Mouse (Mus musculus) testis, adult 2 months (tissue): ENCODE measurements around the gene Prkcsh. TPM values are rescaled to one million over a fixed set of nuclear protein-coding genes. Genes with fewer than 3 reads are reported as not detected.
A peak's percentile ranks its signal among the peaks of the same experiment; 100 is the strongest.

Experiments used
- H3K27ac ChIP-seq: fragments of 200-500 bp; 2 replicates; pipeline ENCODE4 v1.5.1; 2012; ENCODE audit warnings: low read depth, low read length; ENCODE audit not compliant: control insufficient read depth, insufficient read depth
- H3K27me3 ChIP-seq: fragments of 200-500 bp; 2 replicates; pipeline ENCODE4 v1.6.1; 2012; ENCODE audit warnings: mild to moderate bottlenecking, low read length, moderate library complexity; ENCODE audit not compliant: control insufficient read depth, insufficient read depth
- H3K36me3 ChIP-seq: fragments of 200-500 bp; 2 replicates; pipeline ENCODE4 v1.6.1; 2012; ENCODE audit warnings: mild to moderate bottlenecking, low read length; ENCODE audit not compliant: control insufficient read depth, insufficient read depth
- H3K4me1 ChIP-seq: fragments of 200-500 bp; 2 replicates; pipeline ENCODE4 v1.6.1; 2012; ENCODE audit warnings: low read length; ENCODE audit not compliant: control insufficient read depth, insufficient read depth
- H3K4me3 ChIP-seq: fragments of 200-500 bp; 2 replicates; pipeline ENCODE4 v1.5.1; 2012; ENCODE audit warnings: low read depth, mild to moderate bottlenecking, low read length, moderate library complexity, mixed read lengths; ENCODE audit not compliant: control insufficient read depth
- CTCF ChIP-seq: fragments of 200-500 bp; IDR thresholded peaks from 2 replicates; pipeline ENCODE4 v1.5.1; 2012; ENCODE audit warnings: low read depth, mild to moderate bottlenecking, inconsistent platforms, low read length, moderate library complexity; ENCODE audit not compliant: control insufficient read depth, insufficient read depth, insufficient replicate concordance
- POLR2A ChIP-seq: fragments of 200-500 bp; IDR thresholded peaks from 2 replicates; pipeline ENCODE4 v1.6.1; 2012; ENCODE audit warnings: low read depth, mild to moderate bottlenecking, inconsistent platforms, low read length, moderate library complexity; ENCODE audit not compliant: control insufficient read depth
- polyA plus RNA-seq: library from polyadenylated mRNA; depleted of rRNA; stranded (reverse); fragments of >200 nt; gene quantifications from 2 replicates; pipeline ENCODE4 v1.2.3, GENCODE M21; 2012

Prkcsh gene
- polyA plus RNA-seq, 1 experiment = 41.2 TPM

DNA sequence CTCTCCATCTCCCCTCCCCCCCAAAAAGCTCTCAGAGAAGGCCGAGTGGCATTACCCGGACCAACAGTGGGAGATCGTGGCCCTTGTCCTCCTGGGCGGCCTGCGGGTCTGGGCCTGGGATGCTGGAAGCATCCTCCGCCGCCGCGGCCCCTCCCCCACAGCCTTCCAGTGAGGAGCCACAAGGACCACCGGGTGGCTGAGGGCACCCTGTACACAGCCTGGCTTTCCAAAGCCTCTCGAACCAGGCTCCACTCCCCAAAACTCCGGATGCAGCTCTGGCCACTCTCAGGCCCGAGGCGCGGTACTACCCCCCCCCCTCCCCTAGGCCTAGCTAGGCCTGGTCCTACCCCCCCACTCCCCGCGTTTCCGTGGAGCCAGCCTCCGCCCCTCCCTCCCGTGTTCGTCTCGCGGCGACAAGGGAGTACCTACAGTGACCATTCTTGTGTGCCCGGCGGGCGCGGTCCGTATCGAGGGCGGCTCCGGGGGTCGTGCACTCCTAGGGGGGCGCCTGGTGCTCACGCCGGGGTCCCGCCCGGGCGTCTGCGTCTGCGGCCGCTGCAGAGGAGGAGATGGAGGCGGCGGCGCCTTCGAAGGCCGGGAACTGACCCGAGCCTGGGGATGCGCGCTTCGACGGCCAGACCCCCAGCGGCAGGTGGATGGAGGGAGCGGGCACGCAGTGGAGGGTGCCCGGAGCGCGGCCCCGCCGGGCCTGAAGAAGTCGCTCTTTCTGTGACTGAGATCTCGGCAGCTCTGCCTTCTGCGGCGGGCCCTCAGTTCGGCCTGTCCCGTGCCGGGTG, 48.8 kb downstream of the Prkcsh start:
- Histone ChIP-seq H3K4me3 (peak overlapping the region; percentile 76), H3K36me3 (no peaks in the 10 kb centered on the region), H3K27ac (no peak overlapping the region), H3K4me1 (peaks cover 32% of the 10 kb centered on the region), H3K27me3 (peaks cover 2% of the 10 kb centered on the region; the same call in 1 of the 2 replicates)
- no peak for TF ChIP-seq POLR2A
- no peak for TF ChIP-seq CTCF

DNA sequence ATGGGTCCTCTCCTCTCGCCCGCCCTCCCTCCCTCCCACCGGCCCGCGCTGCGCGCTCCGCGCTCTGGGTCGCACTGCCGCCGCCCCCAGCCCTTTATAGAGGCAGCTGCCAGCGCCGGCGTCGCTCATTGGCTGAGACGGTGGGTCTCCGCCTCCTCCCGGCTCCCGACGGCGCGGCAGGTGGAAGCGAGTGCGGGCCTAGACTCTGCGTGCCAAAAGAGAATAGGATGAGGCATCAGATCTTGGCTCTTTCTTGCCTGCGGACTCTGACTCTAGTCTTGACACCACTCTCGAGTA, 49.3 kb downstream of the Prkcsh start, which contains the start of gene Elavl3:
Gene Elavl3, minus strand, starts transcription at position 66 of the 297 bp plus-strand sequence.
- TF ChIP-seq POLR2A (no peak), CTCF (no peak)
- Histone ChIP-seq H3K4me1 (peaks cover 32% of the 10 kb centered on the region), H3K4me3 (peak within 1 kb of the TSS; percentile 76), H3K27ac (no peak within 1 kb of the TSS), H3K36me3 (no peaks in the 10 kb centered on the region), H3K27me3 (peaks cover 2% of the 10 kb centered on the region; the same call in 1 of the 2 replicates)

DNA sequence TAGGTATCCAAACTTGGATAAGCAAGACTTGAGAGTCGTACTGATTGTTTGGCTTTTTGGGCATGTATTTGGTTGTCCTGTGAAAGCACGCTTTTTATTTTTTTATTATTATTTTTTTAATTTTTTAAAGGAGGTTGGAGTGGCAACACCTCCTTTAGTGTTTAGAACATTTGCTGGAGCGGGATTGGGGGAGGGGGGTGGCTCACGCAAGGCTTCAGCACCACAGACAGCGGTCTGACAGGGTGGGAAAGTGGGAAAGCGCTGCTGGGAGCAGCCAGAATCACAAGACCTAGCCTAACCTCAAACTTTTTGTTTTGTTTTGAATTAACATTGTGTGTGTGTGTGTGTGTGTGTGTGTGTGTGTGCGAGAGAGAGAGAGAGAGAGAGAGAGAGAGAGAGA, 51.1 kb downstream of the Prkcsh start:
- no peak for TF ChIP-seq CTCF
- no peak for TF ChIP-seq POLR2A

DNA sequence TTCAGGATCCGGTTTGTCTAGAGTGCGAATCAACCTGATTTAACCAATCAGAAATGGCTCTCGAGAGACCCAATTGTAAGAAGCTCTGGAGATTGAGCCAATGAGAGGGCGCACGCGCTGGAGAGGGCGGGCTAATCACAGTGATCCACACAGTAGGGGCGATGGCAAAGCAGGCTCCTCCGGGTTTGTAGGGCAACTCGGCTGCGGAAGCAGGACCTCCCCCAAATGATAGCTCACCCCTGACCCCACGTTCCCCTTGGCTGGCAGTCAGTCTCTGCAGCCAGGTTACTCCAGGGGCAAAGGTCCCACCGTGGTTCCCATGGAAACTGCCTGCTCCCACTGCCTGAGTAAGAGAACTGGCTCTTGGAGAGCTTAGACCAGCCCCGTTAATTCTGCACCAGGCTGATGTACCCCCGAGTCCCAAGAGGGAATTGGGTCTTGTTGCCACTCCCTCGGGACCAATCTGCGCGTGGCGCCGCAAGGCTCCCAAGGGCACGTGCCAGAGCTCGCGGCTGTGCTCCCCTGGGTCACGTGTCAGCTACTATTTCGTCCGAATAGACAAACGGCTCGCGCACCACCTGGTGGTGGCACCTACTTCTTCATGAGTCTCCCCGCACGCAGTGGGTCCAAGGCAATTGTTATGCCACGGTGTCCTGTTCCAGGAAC, 51.9 kb downstream of the Prkcsh start:
- no peak overlapping the region; the same call in 1 of the 2 replicates for H3K4me3 ChIP-seq
- H3K4me1 ChIP-seq = peaks cover 32% of the 10 kb centered on the region
- peaks cover 2% of the 10 kb centered on the region; the same call in 1 of the 2 replicates for H3K27me3 ChIP-seq
- no peaks in the 10 kb centered on the region; the same call in 1 of the 2 replicates for H3K36me3 ChIP-seq
- H3K27ac ChIP-seq = no peak overlapping the region
- TF ChIP-seq POLR2A (no peak), CTCF (peak; percentile 64; the same call in 1 of the 2 replicates)

More for the DNA sequence above, 51.1 kb downstream of the Prkcsh start:
- no peak overlapping the region for H3K27ac ChIP-seq
- H3K36me3 ChIP-seq = no peaks in the 10 kb centered on the region; the same call in 1 of the 2 replicates
- peaks cover 2% of the 10 kb centered on the region; the same call in 1 of the 2 replicates for H3K27me3 ChIP-seq
- peaks cover 32% of the 10 kb centered on the region for H3K4me1 ChIP-seq
- no peak overlapping the region for H3K4me3 ChIP-seq

DNA sequence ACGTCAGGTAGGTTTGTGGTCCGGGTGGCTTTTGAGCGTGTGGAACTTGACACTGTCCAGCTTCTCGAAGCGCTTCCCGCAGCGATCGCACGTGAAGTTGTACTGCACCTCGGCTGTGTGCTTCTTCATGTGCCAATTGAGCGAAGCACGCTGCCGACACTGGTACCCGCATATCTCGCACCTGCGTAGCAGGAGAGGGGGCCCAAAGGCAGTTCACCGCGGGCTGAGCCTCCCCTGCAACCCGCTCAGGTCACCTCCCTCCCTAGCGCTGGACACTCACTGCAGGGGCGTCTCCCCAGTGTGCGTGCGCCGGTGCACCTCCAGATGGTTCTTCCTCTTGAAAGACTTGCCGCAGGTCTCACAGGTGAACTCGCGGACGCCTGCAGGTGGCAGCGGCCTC, 53.1 kb downstream of the Prkcsh start:
- H3K27me3 ChIP-seq = peaks cover 2% of the 10 kb centered on the region; the same call in 1 of the 2 replicates
- no peak for TF ChIP-seq POLR2A
- no peak for TF ChIP-seq CTCF
- H3K4me3 ChIP-seq = no peak overlapping the region
- H3K4me1 ChIP-seq = peaks cover 21% of the 10 kb centered on the region
- no peaks in the 10 kb centered on the region; the same call in 1 of the 2 replicates for H3K36me3 ChIP-seq
- H3K27ac ChIP-seq = no peak overlapping the region

DNA sequence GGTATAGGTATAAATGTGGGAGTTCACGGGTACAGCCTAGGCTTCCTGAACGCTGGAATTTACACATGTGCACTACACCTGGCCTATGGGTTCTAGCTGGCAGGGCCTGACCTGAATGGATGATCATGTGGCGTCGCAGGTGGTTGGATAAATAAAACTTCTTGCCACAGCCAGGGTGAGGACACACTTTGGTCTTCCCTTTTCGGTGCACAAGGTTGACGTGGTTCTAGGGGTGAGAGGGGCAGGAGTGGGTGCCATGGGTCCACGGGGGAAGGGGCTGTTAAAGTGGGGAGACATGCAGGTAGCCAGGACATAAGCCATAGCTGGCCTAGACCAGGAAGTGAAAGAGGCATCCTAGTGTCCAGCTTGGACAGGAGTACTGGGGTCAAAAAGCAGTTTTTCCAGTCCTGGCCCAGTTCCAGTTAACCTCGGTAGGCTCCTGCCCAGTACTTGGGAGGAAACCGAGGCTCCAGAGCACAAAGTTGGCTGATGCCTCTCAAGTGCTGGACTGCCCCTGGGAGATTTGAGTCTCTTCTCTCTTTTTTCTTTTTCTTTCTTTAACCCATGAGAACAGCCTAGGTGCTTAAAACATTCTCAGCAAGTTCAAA, 53.8 kb downstream of the Prkcsh start:
- H3K27ac ChIP-seq = no peak overlapping the region
- TF ChIP-seq POLR2A (no peak), CTCF (no peak)
- H3K4me3 ChIP-seq = no peak overlapping the region
- peaks cover 2% of the 10 kb centered on the region; the same call in 1 of the 2 replicates for H3K36me3 ChIP-seq
- peaks cover 17% of the 10 kb centered on the region for H3K4me1 ChIP-seq
- peaks cover under 1% of the 10 kb centered on the region; the same call in 1 of the 2 replicates for H3K27me3 ChIP-seq
